Mouse (Mus musculus) brain, embryonic 14.5 days (tissue): ENCODE data around the gene Prkar1a.

Source experiments
- CTCF ChIP-seq: fragments of 200-500 bp; IDR thresholded peaks from 2 replicates; pipeline ENCODE4 v1.5.1; 2012; ENCODE audit warnings: inconsistent platforms, mild to moderate bottlenecking, moderate library complexity, borderline replicate concordance; ENCODE audit not compliant: insufficient read depth, insufficient read length; ENCODE audit errors: extremely low read depth
- POLR2A ChIP-seq: fragments of 200-500 bp; IDR thresholded peaks from 2 replicates; pipeline ENCODE4 v1.6.1; 2012; ENCODE audit warnings: mild to moderate bottlenecking, inconsistent platforms, borderline replicate concordance; ENCODE audit not compliant: poor library complexity, insufficient read depth, insufficient read length, severe bottlenecking; ENCODE audit errors: extremely low read depth

DNA sequence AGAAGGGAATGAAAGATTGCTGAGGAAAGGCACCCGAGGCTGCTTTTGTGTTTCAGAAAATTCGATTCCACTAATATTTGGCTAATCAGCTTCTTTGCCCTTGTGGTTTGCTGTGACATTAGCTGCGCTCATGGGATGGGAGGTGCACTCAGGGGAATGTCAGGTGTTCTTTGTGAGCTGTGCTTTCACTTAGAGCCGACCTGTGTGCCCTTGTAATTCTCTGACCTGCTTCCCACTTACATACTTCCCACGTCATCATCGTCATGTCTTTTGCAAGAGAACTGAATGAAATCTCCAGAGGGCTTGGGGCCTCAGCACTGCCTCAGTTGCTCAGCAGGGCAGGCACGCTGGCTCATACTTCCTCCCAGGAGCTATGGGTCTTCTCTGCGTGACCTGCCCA is 4.0 kb downstream of the Prkar1a start:
- TF ChIP-seq CTCF (no peak), POLR2A (no peak)
